Mouse (Mus musculus): ENCODE data around the gene Vps26a.
"Not testable (repeated sequence)": the region's sequence is repeated elsewhere in the genome, so short reads cannot be mapped to it uniquely, and the experiment has no call there.

Vps26a gene

GRCm38 (mm10) chr10:62500916-62501615 is 14.5 kb upstream of the Vps26a start:
- peak; percentile 44 for DNase-seq (ENCODE audit: low spot score)

- DNase-seq (ENCODE audit: low spot score) = peak; percentile 79
Observed at GRCm38 (mm10) chr10:62500088-62500915, 13.7 kb upstream of the Vps26a start.

GRCm38 (mm10) chr10:62491681-62492080 is 5.1 kb upstream of the Vps26a start:
- not testable (repeated sequence) for DNase-seq (ENCODE audit: low spot score)

GRCm38 (mm10) chr10:62488266-62488665 is 1.7 kb upstream of the Vps26a start:
- DNase-seq (ENCODE audit: low spot score) = peak; percentile 58

GRCm38 (mm10) chr10:62485878-62486582 is 575 bp downstream of the Vps26a start:
- DNase-seq (ENCODE audit: low spot score) = no peak

- no peak for DNase-seq (ENCODE audit: low spot score)
Observed at GRCm38 (mm10) chr10:62481108-62481852, 5.3 kb downstream of the Vps26a start.

GRCm38 (mm10) chr10:62476980-62477379 is 9.6 kb downstream of the Vps26a start:
- DNase-seq (ENCODE audit: low spot score) = no peak

GRCm38 (mm10) chr10:62474944-62475343 is 11.7 kb downstream of the Vps26a start:
- no peak for DNase-seq (ENCODE audit: low spot score)

- no peak for DNase-seq (ENCODE audit: low spot score)
Observed at GRCm38 (mm10) chr10:62471105-62471504, 15.5 kb downstream of the Vps26a start.

GRCm38 (mm10) chr10:62469736-62470135 is 16.9 kb downstream of the Vps26a start:
- DNase-seq (ENCODE audit: low spot score) = no peak

GRCm38 (mm10) chr10:62461321-62461720 is 25.3 kb downstream of the Vps26a start:
- DNase-seq (ENCODE audit: low spot score) = no peak

GRCm38 (mm10) chr10:62452001-62452400 is 34.6 kb downstream of the Vps26a start:
- not testable (repeated sequence) for DNase-seq (ENCODE audit: low spot score)

- DNase-seq (ENCODE audit: low spot score) = no peak
Observed at GRCm38 (mm10) chr10:62450280-62450640, 36.3 kb downstream of the Vps26a start.

GRCm38 (mm10) chr10:62449364-62450279 is 37.0 kb downstream of the Vps26a start, which contains the start of the genes 4930507D05Rik and Supv3l1:
Gene 4930507D05Rik (plus strand): TSS chr10:62449489.
Gene Supv3l1 (minus strand): TSS chr10:62449738.
- peak; percentile 89 for DNase-seq (ENCODE audit: low spot score)

- no peak for DNase-seq (ENCODE audit: low spot score)
Observed at GRCm38 (mm10) chr10:62430427-62430826, 56.2 kb downstream of the Vps26a start.

- DNase-seq (ENCODE audit: low spot score) = no peak
Observed at GRCm38 (mm10) chr10:62425081-62425871, 61.3 kb downstream of the Vps26a start.

- DNase-seq (ENCODE audit: low spot score) = no peak
Observed at GRCm38 (mm10) chr10:62422255-62422654, 64.3 kb downstream of the Vps26a start, which contains the start of gene Hkdc1. Gene Hkdc1 (minus strand): TSS chr10:62422491.

GRCm38 (mm10) chr10:62421127-62421526 is 65.5 kb downstream of the Vps26a start:
- DNase-seq (ENCODE audit: low spot score) = no peak

- no peak for DNase-seq (ENCODE audit: low spot score)
Observed at GRCm38 (mm10) chr10:62420399-62420798, 66.2 kb downstream of the Vps26a start.

GRCm38 (mm10) chr10:62419422-62419821 is 67.2 kb downstream of the Vps26a start:
- DNase-seq (ENCODE audit: low spot score) = no peak
